Mouse (Mus musculus): Measurements from ENCODE around the gene Catip.

GRCm38 (mm10) chr1:74364270-74364669 is 2.4 kb downstream of the Catip start:
- TF ChIP-seq EP300 (IDR thresholded peaks at IDR 0.05; ENCODE audit: insufficient read depth, low read depth, low read length), result no peak; the same call in 1 of the 2 replicates
- TF ChIP-seq CTCF (IDR thresholded peaks at IDR 0.05), result no peak

Measured in heart, adult 2 months (tissue).